Mouse (Mus musculus): ENCODE measurements around the gene Tmem79. TPM values are rescaled to one million over a fixed set of nuclear protein-coding genes. Genes with fewer than 3 reads are reported as not detected.
"Not testable (repeated sequence)": the region's sequence is repeated elsewhere in the genome, so short reads cannot be mapped to it uniquely, and the experiment has no call there.

Tmem79 gene
- total RNA-seq, 1 experiment = 24.3 TPM

DNA sequence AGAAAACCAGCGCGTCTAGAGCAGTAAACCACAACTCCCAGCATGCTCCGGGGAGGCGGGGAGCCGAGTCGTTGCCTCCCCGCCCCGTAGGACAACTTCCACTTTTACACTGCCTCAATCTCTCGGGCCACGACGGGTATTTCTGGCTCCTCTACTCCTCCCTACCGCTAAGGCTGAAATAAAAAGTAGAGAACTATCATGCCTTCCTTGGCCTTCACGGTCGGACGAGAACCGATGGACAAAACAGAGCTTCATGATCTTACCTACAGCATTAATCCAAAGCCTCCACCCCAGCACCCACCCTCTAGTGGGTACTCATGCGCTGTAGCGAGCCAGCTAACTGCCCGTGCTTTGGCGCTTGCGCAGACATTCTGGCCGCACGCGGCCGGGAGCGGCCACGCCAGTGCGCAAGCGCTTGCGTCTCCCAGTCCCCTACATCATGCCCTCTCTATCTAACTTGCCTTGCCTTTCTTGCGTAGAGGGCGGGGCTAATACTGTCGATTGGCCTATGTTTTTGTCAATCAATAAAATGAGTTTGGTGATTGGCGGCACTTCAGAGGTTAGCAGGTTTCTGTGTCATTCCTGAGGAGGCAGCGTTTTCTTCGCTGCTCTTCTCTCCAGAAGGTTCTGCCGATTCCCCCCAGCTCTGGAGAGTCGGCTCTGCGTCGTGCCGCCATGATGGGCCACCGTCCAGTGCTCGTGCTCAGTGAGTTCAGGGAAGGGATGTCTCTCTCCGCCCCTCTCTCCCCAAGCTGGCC is 39.2 kb downstream of the Tmem79 start, which contains the start of the genes Tsacc and Cct3:
TSS of gene Tsacc (minus strand) at position 439 of the 758 bp plus-strand sequence.
TSS of gene Cct3 (plus strand) at position 556 of the 758 bp plus-strand sequence.
- Histone ChIP-seq H3K9me3 (ENCODE audit: control insufficient read depth, insufficient read depth, low read depth, low read length) (no peaks in the 10 kb centered on the region), H3K9ac (ENCODE audit: insufficient read depth, low read depth, low read length, poor library complexity, severe bottlenecking) (peak within 1 kb of the TSS; percentile 99), H3K4me1 (ENCODE audit: control insufficient read depth in 2 of 2, insufficient read depth in 2 of 2, low read length in 2 of 2, poor library complexity in 1 of 2) (peaks cover 3 to 5% of the 10 kb centered on the region in 2 experiments; a peak in 3 of 4 replicates), H3K4me3 (ENCODE audit: insufficient read depth in 1 of 2, low read depth in 1 of 2, low read length in 2 of 2, poor library complexity in 1 of 2, severe bottlenecking in 1 of 2) (peak within 1 kb of the TSS; percentile 89 to 97), H3K36me3 (ENCODE audit: control insufficient read depth, insufficient read depth, low read length, poor library complexity, severe bottlenecking) (peaks cover 17% of the 10 kb centered on the region), H3K27ac (ENCODE audit: insufficient read depth, low read depth, low read length, poor library complexity, severe bottlenecking) (peak within 1 kb of the TSS; percentile 95)
- TF ChIP-seq CHD2 (IDR thresholded peaks at IDR 0.05; ENCODE audit: low read depth, low read length) (peak; percentile 94), MAFK (IDR thresholded peaks at IDR 0.05; ENCODE audit: insufficient read depth, low read depth, low read length) (0 out of 2 replicates have a peak, but pooled peaks have one; percentile 41), ZC3H11A (IDR thresholded peaks at IDR 0.05; ENCODE audit: borderline replicate concordance, low read depth, low read length) (no peak), ZNF384 (IDR thresholded peaks at IDR 0.05; ENCODE audit: low read depth, low read length) (no peak), HCFC1 (IDR thresholded peaks at IDR 0.05; ENCODE audit: borderline replicate concordance, insufficient read depth, low read length) (peak; percentile 88)
- DNase-seq (ENCODE audit: low read depth, low spot score) = peak; percentile 97
- in situ Hi-C loops (cut with MboI; ENCODE audit: low sequenced_read_pairs in 2 of 2, unreplicated experiment in 2 of 2) = loop anchor here in 1 of 2 experiments (5.0 kb wide), 1 partner anchor 41 kb away; the partner anchor contains the start of genes Smg5 and Tmem79

DNA sequence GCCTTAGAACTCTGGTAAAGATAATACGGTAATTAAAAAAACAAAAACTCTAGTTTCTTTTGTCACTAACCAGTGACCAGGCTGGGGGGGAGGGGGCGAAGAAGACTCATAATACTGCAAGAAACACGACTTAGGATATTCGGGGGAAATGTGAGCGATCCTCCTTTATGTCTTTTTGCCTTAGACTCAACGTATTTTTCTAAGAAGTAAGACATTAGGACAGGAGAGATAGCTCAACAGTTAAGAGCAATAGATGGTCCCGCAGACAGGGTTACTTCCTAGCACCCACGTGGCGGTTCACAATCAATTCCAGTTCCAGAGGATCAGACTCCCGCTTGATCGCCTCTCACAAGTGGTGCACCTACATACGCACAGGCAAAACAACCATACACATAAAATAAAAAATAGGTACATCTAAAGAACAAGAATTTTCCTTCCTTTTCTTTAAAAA is 39.8 kb downstream of the Tmem79 start:
- Histone ChIP-seq H3K27ac (ENCODE audit: insufficient read depth, low read depth, low read length, poor library complexity, severe bottlenecking) (peak overlapping the region; percentile 69; the same call in 1 of the 2 replicates), H3K9me3 (ENCODE audit: control insufficient read depth, insufficient read depth, low read depth, low read length) (no peaks in the 10 kb centered on the region), H3K9ac (ENCODE audit: insufficient read depth, low read depth, low read length, poor library complexity, severe bottlenecking) (peak overlapping the region; percentile 84), H3K4me1 (ENCODE audit: control insufficient read depth in 2 of 2, insufficient read depth in 2 of 2, low read length in 2 of 2, poor library complexity in 1 of 2) (peaks cover 3 to 5% of the 10 kb centered on the region in 2 experiments; a peak in 3 of 4 replicates), H3K36me3 (ENCODE audit: control insufficient read depth, insufficient read depth, low read length, poor library complexity, severe bottlenecking) (peaks cover 14% of the 10 kb centered on the region), H3K4me3 (ENCODE audit: insufficient read depth in 1 of 2, low read depth in 1 of 2, low read length in 2 of 2, poor library complexity in 1 of 2, severe bottlenecking in 1 of 2) (peak overlapping the region; percentile 70 to 76)
- in situ Hi-C loops (cut with MboI; ENCODE audit: low sequenced_read_pairs in 2 of 2, unreplicated experiment in 2 of 2) = loop anchor here in 1 of 2 experiments (5.0 kb wide), 1 partner anchor 41 kb away; the partner anchor contains the start of genes Smg5 and Tmem79
- TF ChIP-seq MAFK (IDR thresholded peaks at IDR 0.05; ENCODE audit: insufficient read depth, low read depth, low read length) (no peak), ZC3H11A (IDR thresholded peaks at IDR 0.05; ENCODE audit: borderline replicate concordance, low read depth, low read length) (no peak), HCFC1 (IDR thresholded peaks at IDR 0.05; ENCODE audit: borderline replicate concordance, insufficient read depth, low read length) (no peak), ZNF384 (IDR thresholded peaks at IDR 0.05; ENCODE audit: low read depth, low read length) (no peak), CHD2 (IDR thresholded peaks at IDR 0.05; ENCODE audit: low read depth, low read length) (no peak)
- no peak for DNase-seq (ENCODE audit: low read depth, low spot score)

DNA sequence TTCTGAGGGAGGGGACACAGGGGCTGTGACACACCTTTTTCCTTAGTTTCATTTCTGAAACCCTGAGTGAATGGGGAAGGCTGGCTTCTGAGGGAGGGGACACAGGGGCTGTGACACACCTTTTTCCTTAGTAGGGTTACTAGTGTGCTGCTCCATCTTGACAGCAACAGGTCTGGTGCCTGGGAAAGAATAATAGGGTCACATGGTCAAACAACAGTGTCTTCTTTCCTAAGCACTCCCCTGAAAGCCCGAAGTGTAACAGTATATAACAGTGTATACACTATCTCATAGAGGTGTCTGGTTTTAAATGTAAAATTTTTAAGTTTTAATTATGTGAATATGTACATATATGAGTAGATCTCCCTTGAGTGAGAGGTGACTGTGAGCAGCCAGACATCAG is 40.7 kb downstream of the Tmem79 start:
- DNase-seq (ENCODE audit: low read depth, low spot score); H3K9me3 ChIP-seq (ENCODE audit: control insufficient read depth, insufficient read depth, low read depth, low read length); H3K36me3 ChIP-seq (ENCODE audit: control insufficient read depth, insufficient read depth, low read length, poor library complexity, severe bottlenecking); H3K4me1 ChIP-seq (ENCODE audit: control insufficient read depth in 2 of 2, insufficient read depth in 2 of 2, low read length in 2 of 2, poor library complexity in 1 of 2): not testable (repeated sequence)
- Histone ChIP-seq H3K27ac (ENCODE audit: insufficient read depth, low read depth, low read length, poor library complexity, severe bottlenecking) (peak overlapping the region; percentile 69; the same call in 1 of the 2 replicates), H3K9ac (ENCODE audit: insufficient read depth, low read depth, low read length, poor library complexity, severe bottlenecking) (peak overlapping the region; percentile 74; the same call in 1 of the 2 replicates), H3K4me3 (ENCODE audit: insufficient read depth in 1 of 2, low read depth in 1 of 2, low read length in 2 of 2, poor library complexity in 1 of 2, severe bottlenecking in 1 of 2) (peak overlapping the region in 1 of 2 experiments; percentile 76; a peak in 1 of 4 replicates)
- in situ Hi-C loops (cut with MboI; ENCODE audit: low sequenced_read_pairs in 2 of 2, unreplicated experiment in 2 of 2) = loop anchor here in 1 of 2 experiments (5.0 kb wide), 1 partner anchor 42 kb away; the partner anchor contains the start of genes Smg5 and Tmem79

DNA sequence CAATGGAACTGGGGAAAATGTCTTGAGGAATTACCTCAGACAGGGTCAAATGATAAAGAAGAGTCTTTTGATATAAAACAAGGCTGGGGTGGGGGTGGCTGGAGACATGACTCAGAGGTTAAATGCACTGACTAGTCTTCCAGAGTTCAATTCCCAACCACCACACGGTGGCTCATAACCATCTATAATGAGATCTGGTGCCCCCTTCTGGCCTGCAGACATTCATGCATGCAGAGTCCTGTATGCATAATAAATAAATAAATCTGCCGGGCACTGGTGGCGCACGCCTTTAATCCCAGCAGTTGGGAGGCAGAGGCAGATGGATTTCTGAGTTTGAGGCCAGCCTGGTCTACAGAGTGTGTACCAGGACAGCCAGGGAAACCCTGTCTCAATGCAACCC is 44.0 kb downstream of the Tmem79 start:
- Histone ChIP-seq H3K27ac (ENCODE audit: insufficient read depth, low read depth, low read length, poor library complexity, severe bottlenecking) (no peak overlapping the region), H3K9ac (ENCODE audit: insufficient read depth, low read depth, low read length, poor library complexity, severe bottlenecking) (no peak overlapping the region), H3K4me3 (ENCODE audit: insufficient read depth in 1 of 2, low read depth in 1 of 2, low read length in 2 of 2, poor library complexity in 1 of 2, severe bottlenecking in 1 of 2) (no peak overlapping the region), H3K4me1 (ENCODE audit: control insufficient read depth in 2 of 2, insufficient read depth in 2 of 2, low read length in 2 of 2, poor library complexity in 1 of 2) (peaks cover 3 to 5% of the 10 kb centered on the region in 2 experiments; a peak in 3 of 4 replicates), H3K9me3 (ENCODE audit: control insufficient read depth, insufficient read depth, low read depth, low read length) (no peaks in the 10 kb centered on the region), H3K36me3 (ENCODE audit: control insufficient read depth, insufficient read depth, low read length, poor library complexity, severe bottlenecking) (peaks cover 3% of the 10 kb centered on the region; the same call in 1 of the 2 replicates)
- in situ Hi-C loops (cut with MboI; ENCODE audit: low sequenced_read_pairs in 2 of 2, unreplicated experiment in 2 of 2) = no loop called here
- DNase-seq (ENCODE audit: low read depth, low spot score) = no peak
- TF ChIP-seq ZC3H11A (IDR thresholded peaks at IDR 0.05; ENCODE audit: borderline replicate concordance, low read depth, low read length) (peak; percentile 26; the same call in 1 of the 2 replicates), CHD2 (IDR thresholded peaks at IDR 0.05; ENCODE audit: low read depth, low read length) (no peak)

DNA sequence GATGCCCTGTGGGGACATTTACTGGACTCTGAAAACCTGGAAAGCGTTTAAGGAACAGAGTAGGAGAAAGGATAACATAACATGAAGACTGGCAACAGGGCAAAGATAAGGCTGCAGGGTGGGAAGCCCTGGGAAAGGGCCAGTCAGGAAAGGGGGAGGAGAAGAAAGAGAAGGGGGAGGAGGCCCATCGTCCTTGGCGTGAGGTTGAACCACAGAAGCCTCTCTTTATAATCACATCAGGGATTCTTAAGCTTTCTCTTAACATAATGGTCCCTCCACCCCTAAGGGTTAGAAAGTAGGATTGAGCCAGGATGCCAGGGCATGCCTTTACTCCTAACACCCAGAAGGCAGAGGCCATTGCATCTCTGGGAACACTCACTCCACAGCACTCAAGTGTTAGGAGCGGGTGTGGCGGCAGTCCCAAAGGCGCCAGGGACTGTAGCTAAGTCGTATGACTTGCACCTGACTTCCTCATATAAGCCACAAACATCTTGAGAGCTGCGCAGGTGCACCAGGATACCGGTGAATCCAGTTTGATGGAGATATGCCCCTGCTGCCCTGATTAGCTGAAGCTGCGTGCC is 47.7 kb downstream of the Tmem79 start:
- H3K4me1 ChIP-seq (ENCODE audit: control insufficient read depth in 2 of 2, insufficient read depth in 2 of 2, low read length in 2 of 2, poor library complexity in 1 of 2); H3K4me3 ChIP-seq (ENCODE audit: insufficient read depth in 1 of 2, low read depth in 1 of 2, low read length in 2 of 2, poor library complexity in 1 of 2, severe bottlenecking in 1 of 2); H3K9ac ChIP-seq (ENCODE audit: insufficient read depth, low read depth, low read length, poor library complexity, severe bottlenecking); DNase-seq (ENCODE audit: low read depth, low spot score); H3K9me3 ChIP-seq (ENCODE audit: control insufficient read depth, insufficient read depth, low read depth, low read length); H3K36me3 ChIP-seq (ENCODE audit: control insufficient read depth, insufficient read depth, low read length, poor library complexity, severe bottlenecking); in situ Hi-C loops (cut with MboI; ENCODE audit: low sequenced_read_pairs in 2 of 2, unreplicated experiment in 2 of 2): not testable (repeated sequence)
- H3K27ac ChIP-seq (ENCODE audit: insufficient read depth, low read depth, low read length, poor library complexity, severe bottlenecking) = peak overlapping the region; percentile 49; the same call in 1 of the 2 replicates

Measured in ES-E14 (cell line).